Mouse (Mus musculus): ENCODE measurements around the gene Dirc2.

The Dirc2 gene

GRCm38 (mm10) chr16:35677511-35678113 lies 91.5 kb downstream of the Dirc2 start:
- no peak for DNase-seq

- DNase-seq, result no peak
Observed at GRCm38 (mm10) chr16:35664847-35665246, 104.3 kb downstream of the Dirc2 start.

GRCm38 (mm10) chr16:35663831-35664414 lies 105.2 kb downstream of the Dirc2 start:
- DNase-seq, result no peak

GRCm38 (mm10) chr16:35660222-35660621 lies 108.9 kb downstream of the Dirc2 start:
- no peak for DNase-seq

GRCm38 (mm10) chr16:35653951-35654350 lies 115.2 kb downstream of the Dirc2 start:
- no peak for DNase-seq

- DNase-seq, result no peak
Observed at GRCm38 (mm10) chr16:35652706-35653105, 116.5 kb downstream of the Dirc2 start.

- DNase-seq, result no peak
Observed at GRCm38 (mm10) chr16:35652206-35652605, 117.0 kb downstream of the Dirc2 start.

GRCm38 (mm10) chr16:35648862-35649261 lies 120.3 kb downstream of the Dirc2 start:
- no peak for DNase-seq
